Mouse (Mus musculus) neural tube, embryonic 14.5 days (tissue): ENCODE data around the gene Tacr2. TPM values are rescaled to one million over a fixed set of nuclear protein-coding genes. Genes with fewer than 3 reads are reported as not detected.

ENCODE experiments used
- ATAC-seq: fragments of 200-750 bp; cut with Nextera tagmentation; 2 replicates; pipeline ENCODE4 v1.8.0; 2017; ENCODE audit warnings: low read depth, mild to moderate bottlenecking, moderate TSS enrichment, moderate library complexity
- H3K27ac ChIP-seq: fragments of 300-500 bp; sonication (generic); 2 replicates; pipeline ENCODE4 v1.5.1; 2014; ENCODE audit warnings: low read depth, mild to moderate bottlenecking, control low read depth, low read length, moderate library complexity, mixed read lengths
- H3K27me3 ChIP-seq: fragments of 300-500 bp; sonication (generic); 2 replicates; pipeline ENCODE4 v1.6.1; 2014; ENCODE audit warnings: low read length; ENCODE audit not compliant: control insufficient read depth, insufficient read depth
- H3K36me3 ChIP-seq: fragments of 300-500 bp; sonication (generic); 2 replicates; pipeline ENCODE4 v1.6.1; 2014; ENCODE audit warnings: low read length, mixed read lengths; ENCODE audit not compliant: control insufficient read depth, insufficient read depth
- H3K4me1 ChIP-seq: fragments of 300-500 bp; sonication (generic); 2 replicates; pipeline ENCODE4 v1.6.1; 2014; ENCODE audit warnings: low read length; ENCODE audit not compliant: control insufficient read depth, insufficient read depth
- H3K4me2 ChIP-seq: fragments of 300-500 bp; sonication (generic); 2 replicates; pipeline ENCODE4 v1.6.1; 2014; ENCODE audit warnings: mild to moderate bottlenecking, low read depth, low read length, control low read depth
- H3K4me3 ChIP-seq: fragments of 300-500 bp; sonication (generic); 2 replicates; pipeline ENCODE4 v1.5.1; 2014; ENCODE audit warnings: low read depth, low read length, control low read depth, mixed read lengths
- H3K9ac ChIP-seq: fragments of 300-500 bp; sonication (generic); replicated peaks from 2 replicates; pipeline ENCODE4 v1.6.1; 2014; ENCODE audit warnings: low read depth, mild to moderate bottlenecking, control low read depth, low read length, mixed read lengths
- H3K9me3 ChIP-seq: fragments of 300-500 bp; sonication (generic); 2 replicates; pipeline ENCODE4 v1.6.1; 2016; ENCODE audit warnings: low read length; ENCODE audit not compliant: control insufficient read depth
- WGBS: fragments of 180-500 bp; shearing (Covaris S2); extraction: QIAGEN DNeasy Blood & Tissue Kit; methylation state at CpG from one replicate; pipeline ENCODE4 v1.1.7; 2014; 5-methylcytosine and 5-hydroxymethylcytosine counted together
- polyA plus RNA-seq: library from polyadenylated mRNA; unstranded; fragments of >200 nt; fragmentation: Nextera tagmentation; extraction: Ambion mirVana; gene quantifications from 2 replicates; pipeline ENCODE4 v1.2.1, GENCODE M21; 2014

Tacr2 gene
- polyA plus RNA-seq, 1 experiment from 2014 or later, result 0.46 TPM

- Histone ChIP-seq H3K4me3 (no peak overlapping the region), H3K9me3 (no peaks in the 10 kb centered on the region), H3K27ac (no peak overlapping the region), H3K4me2 (no peak overlapping the region), H3K9ac (no peak overlapping the region), H3K4me1 (no peaks in the 10 kb centered on the region), H3K27me3 (no peaks in the 10 kb centered on the region), H3K36me3 (peaks cover 2% of the 10 kb centered on the region)
- WGBS, result 91% methylated on average over 11 of the region's 11 CpGs
- ATAC-seq, result no peak
Measured at GRCm38 (mm10) chr10:62308896-62309491, 56.8 kb downstream of the Tacr2 start.

DNA sequence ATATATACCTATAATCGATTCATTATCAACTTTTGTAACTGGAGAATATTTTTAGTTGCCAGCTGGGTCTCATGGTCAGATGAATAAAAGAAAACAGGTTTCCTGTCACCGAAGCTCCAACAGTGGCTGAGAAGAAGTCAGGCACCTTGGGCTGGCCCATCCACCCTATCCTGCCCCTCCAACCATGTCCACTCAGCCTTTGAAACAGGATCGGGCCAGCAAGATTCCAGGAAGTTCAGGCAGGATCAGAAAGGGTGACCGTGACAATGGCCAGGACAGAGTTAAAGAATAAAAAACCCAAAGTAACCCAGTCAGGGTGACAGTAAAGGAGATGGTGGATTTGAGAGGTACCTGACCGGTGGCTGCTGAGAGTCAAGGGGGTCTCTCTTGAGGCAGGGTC, 57.4 kb downstream of the Tacr2 start:
- H3K9me3 ChIP-seq, result no peaks in the 10 kb centered on the region
- no peak for ATAC-seq
- WGBS, result 88% methylated on average over 5 of the region's 5 CpGs

DNA sequence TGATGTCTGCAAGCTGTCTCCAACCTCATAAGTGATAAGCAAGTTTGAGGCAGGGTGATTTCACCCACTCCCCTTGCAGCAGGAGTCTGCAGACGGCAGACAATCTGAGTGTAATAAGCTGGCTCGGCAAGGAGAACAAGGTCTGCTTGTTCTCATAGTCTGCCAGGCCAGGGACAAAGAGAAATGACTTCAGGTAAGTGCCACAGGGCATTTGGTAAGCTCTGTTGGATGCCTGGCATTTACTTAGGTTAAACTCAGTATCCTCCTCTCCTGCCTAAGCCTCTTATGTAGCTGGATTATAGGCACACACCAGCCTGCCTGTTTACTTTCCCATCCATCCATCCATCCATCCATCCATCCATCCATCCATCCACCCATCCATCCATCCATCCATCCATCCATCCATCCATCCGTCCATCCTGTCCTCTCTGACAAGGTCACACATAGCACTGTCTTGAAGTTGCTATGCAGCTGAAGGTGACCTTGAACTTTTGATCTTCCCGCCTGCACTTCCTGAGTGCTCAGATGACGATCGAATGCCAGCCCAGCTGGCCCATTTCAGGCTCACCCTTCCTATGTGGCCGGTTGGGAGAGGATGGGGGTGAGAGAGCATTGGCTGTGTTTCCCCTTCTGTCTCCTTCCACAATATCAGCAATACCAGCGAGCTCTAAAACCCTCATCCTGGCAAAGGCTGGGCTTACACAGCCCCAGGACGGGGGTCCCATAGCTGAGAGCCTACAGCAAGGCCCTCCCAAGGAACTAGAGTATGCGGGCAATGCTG, 58.2 kb downstream of the Tacr2 start:
- no peak overlapping the region for H3K4me3 ChIP-seq
- 89% methylated on average over 10 of the region's 10 CpGs for WGBS
- H3K36me3 ChIP-seq, result no peaks in the 10 kb centered on the region
- no peak overlapping the region for H3K4me2 ChIP-seq
- no peaks in the 10 kb centered on the region for H3K9me3 ChIP-seq
- no peaks in the 10 kb centered on the region for H3K27me3 ChIP-seq
- no peak overlapping the region for H3K27ac ChIP-seq
- H3K9ac ChIP-seq, result no peak overlapping the region
- ATAC-seq, result no peak
- no peaks in the 10 kb centered on the region for H3K4me1 ChIP-seq

More for the DNA sequence above, 57.4 kb downstream of the Tacr2 start:
- Histone ChIP-seq H3K36me3 (no peaks in the 10 kb centered on the region), H3K4me3 (no peak overlapping the region), H3K4me1 (no peaks in the 10 kb centered on the region), H3K9ac (no peak overlapping the region), H3K4me2 (no peak overlapping the region), H3K27me3 (no peaks in the 10 kb centered on the region), H3K27ac (no peak overlapping the region)

DNA sequence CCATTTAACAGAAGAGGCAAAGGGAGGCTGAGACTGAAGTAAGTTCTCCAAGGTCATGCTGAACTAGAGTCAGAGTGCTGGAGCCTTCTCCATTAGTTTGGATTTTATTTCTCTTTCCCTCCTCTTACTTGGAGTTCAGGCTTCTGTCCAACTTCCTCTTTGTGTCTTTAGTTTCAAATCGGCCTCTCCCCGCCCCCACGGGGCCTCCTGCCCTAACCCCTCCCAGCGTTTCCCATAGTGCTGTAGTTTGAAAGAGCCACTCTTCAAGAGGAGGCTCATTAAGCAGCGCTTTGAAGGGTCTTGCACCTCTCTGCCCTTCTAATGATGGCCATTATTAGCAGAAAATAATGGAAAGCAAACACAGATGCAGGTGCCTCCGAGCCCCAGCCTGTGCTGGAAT, 59.2 kb downstream of the Tacr2 start:
- ATAC-seq, result no peak
- 36% methylated on average over 6 of the region's 6 CpGs for WGBS
- no peaks in the 10 kb centered on the region for H3K9me3 ChIP-seq

GRCm38 (mm10) chr10:62313140-62313539, 60.9 kb downstream of the Tacr2 start:
- H3K4me1 ChIP-seq, result no peaks in the 10 kb centered on the region
- ATAC-seq, result no peak; the same call in 1 of the 2 replicates
- H3K4me2 ChIP-seq, result no peak overlapping the region
- H3K9ac ChIP-seq, result no peak overlapping the region
- H3K4me3 ChIP-seq, result no peak overlapping the region
- H3K27ac ChIP-seq, result no peak overlapping the region
- H3K27me3 ChIP-seq, result no peaks in the 10 kb centered on the region
- 79% methylated on average over 9 of the region's 10 CpGs for WGBS
- no peaks in the 10 kb centered on the region for H3K36me3 ChIP-seq
- no peaks in the 10 kb centered on the region for H3K9me3 ChIP-seq

More for the DNA sequence above, 59.2 kb downstream of the Tacr2 start:
- Histone ChIP-seq H3K4me2 (no peak overlapping the region), H3K27me3 (no peaks in the 10 kb centered on the region), H3K36me3 (no peaks in the 10 kb centered on the region), H3K9ac (no peak overlapping the region), H3K4me3 (no peak overlapping the region), H3K4me1 (no peaks in the 10 kb centered on the region), H3K27ac (no peak overlapping the region)

DNA sequence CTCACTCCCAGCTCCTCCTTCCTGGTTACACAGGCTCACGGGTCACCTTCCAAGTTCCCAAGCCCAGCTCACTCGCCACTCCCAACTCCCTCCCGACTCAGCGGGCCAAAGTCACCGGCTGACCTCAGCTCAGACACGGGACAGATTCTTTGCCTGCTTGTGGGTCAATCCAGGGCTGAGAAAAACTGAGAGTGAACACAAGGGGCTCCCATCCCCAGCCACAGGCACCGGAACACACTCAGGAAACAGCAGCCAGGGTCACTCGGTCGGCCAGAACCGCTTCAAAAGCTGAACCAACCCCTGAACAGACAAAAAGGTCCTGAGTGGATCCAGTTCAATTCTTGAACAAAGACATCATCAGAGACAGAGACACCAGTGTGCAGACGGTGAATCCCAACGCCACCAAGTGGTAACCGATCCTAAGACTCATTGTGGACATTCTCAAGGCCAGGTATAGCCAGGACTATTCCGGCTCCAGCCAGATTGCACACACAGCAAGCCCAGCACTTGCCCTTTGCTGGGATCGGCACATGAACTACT, 61.7 kb downstream of the Tacr2 start:
- ATAC-seq, result no peak
- H3K27ac ChIP-seq, result no peak overlapping the region
- H3K27me3 ChIP-seq, result no peaks in the 10 kb centered on the region
- WGBS, result 64% methylated on average over 15 of the region's 15 CpGs
- H3K4me1 ChIP-seq, result no peaks in the 10 kb centered on the region
- no peak overlapping the region for H3K4me3 ChIP-seq
- H3K4me2 ChIP-seq, result no peak overlapping the region
- H3K36me3 ChIP-seq, result no peaks in the 10 kb centered on the region
- H3K9me3 ChIP-seq, result no peaks in the 10 kb centered on the region
- H3K9ac ChIP-seq, result no peak overlapping the region

Other genes with a start within 250 kb of the Tacr2 start
- gene Neurog3, start 119.3 kb upstream of the Tacr2 start, polyA plus RNA-seq, result 0.16 and 0.68 TPM in 2 replicates
- 32.5 and 44.7 TPM in 2 replicates for gene Fam241b, start 108.5 kb upstream of the Tacr2 start, polyA plus RNA-seq
- 8.5 and 12.7 TPM in 2 replicates for gene Tspan15, start 21.2 kb upstream of the Tacr2 start, polyA plus RNA-seq
- gene Hk1, start 127.5 kb downstream of the Tacr2 start, polyA plus RNA-seq, result 79.7 and 99.9 TPM in 2 replicates
- 0.24 and 0.28 TPM in 2 replicates for gene Hkdc1, start 170.1 kb downstream of the Tacr2 start, polyA plus RNA-seq
- 1.5 and 2.8 TPM in 2 replicates for gene 4930507D05Rik, start 197.1 kb downstream of the Tacr2 start, polyA plus RNA-seq
- 20.0 and 23.2 TPM in 2 replicates for gene Supv3l1, start 197.3 kb downstream of the Tacr2 start, polyA plus RNA-seq
- 57.5 and 63.4 TPM in 2 replicates for gene Vps26a, start 234.4 kb downstream of the Tacr2 start, polyA plus RNA-seq